Mouse (Mus musculus) erythroblast, embryonic 14.5 days (primary cell): Measurements from ENCODE around the gene Pde3a. TPM values are rescaled to one million over a fixed set of nuclear protein-coding genes. Genes with fewer than 3 reads are reported as not detected.

Experiments
- H3K27me3 ChIP-seq: 2 replicates; pipeline ENCODE4 v1.6.1; 2012; ENCODE audit warnings: inconsistent platforms; ENCODE audit not compliant: control insufficient read depth
- H3K36me3 ChIP-seq: 2 replicates; pipeline ENCODE4 v1.6.1; 2012; ENCODE audit warnings: mild to moderate bottlenecking, inconsistent platforms; ENCODE audit not compliant: control insufficient read depth
- H3K4me1 ChIP-seq: 2 replicates; pipeline ENCODE4 v1.6.1; 2012; ENCODE audit warnings: inconsistent platforms; ENCODE audit not compliant: control insufficient read depth
- H3K4me3 ChIP-seq: replicated peaks from 2 replicates; pipeline ENCODE3; 2012; ENCODE audit warnings: moderate library complexity, mild to moderate bottlenecking, inconsistent platforms
- H3K9me3 ChIP-seq: 2 replicates; pipeline ENCODE4 v1.6.1; 2012; ENCODE audit warnings: low read length, inconsistent platforms, mixed read lengths; ENCODE audit not compliant: control insufficient read depth
- GATA1 ChIP-seq: IDR thresholded peaks from 2 replicates; pipeline ENCODE4 v1.6.1; 2012; ENCODE audit warnings: low read length, inconsistent platforms, mixed read lengths
- TAL1 ChIP-seq: IDR thresholded peaks from 3 replicates; pipeline ENCODE4 v1.6.1; 2012; ENCODE audit warnings: low read length, inconsistent platforms, mixed read lengths
- polyA plus RNA-seq: library from polyadenylated mRNA; stranded (reverse); fragments of >175 nt; gene quantifications from 2 replicates; pipeline ENCODE4 v1.2.3, GENCODE M21; 2012

The Pde3a gene
- polyA plus RNA-seq, 1 experiment: not detected

DNA sequence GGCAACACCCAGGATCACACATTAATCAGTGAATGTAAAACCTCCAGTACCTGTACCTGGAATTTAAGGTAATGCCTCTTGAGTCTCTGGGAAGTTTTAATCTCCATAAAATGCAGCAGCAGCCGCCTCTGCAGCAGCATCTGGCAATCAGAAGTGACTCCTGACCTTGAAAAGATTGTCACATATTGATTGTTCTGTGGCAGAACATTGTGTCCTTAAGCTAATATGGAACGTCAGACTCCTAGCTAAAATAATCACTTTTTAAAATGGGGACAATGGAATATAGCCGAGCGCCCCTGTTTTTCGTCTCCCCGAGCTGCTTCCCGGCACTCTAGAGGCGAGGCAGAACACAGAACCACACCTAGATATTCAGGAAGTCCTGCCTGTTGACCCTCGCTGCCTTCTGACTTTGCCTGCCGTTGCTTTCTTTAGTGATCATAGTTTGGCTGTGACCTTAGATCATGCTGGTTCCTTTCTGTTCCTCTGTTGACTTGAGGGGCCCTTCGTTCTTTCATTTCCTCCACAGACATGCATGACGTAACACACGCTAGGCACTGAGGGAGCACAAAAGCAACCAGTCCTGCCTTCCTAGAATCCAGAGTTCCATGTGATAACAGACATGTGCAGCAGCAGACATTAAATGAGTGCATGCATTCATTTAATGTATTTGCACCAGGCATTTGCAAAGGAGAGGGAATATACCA is 183.4 kb downstream of the Pde3a start:
- H3K4me1 ChIP-seq: no peaks in the 10 kb centered on the region
- H3K36me3 ChIP-seq: no peaks in the 10 kb centered on the region
- no peak overlapping the region for H3K4me3 ChIP-seq
- no peaks in the 10 kb centered on the region for H3K27me3 ChIP-seq
- TF ChIP-seq GATA1: no peak
- TF ChIP-seq TAL1: no peak
- H3K9me3 ChIP-seq: peaks cover 16% of the 10 kb centered on the region

DNA sequence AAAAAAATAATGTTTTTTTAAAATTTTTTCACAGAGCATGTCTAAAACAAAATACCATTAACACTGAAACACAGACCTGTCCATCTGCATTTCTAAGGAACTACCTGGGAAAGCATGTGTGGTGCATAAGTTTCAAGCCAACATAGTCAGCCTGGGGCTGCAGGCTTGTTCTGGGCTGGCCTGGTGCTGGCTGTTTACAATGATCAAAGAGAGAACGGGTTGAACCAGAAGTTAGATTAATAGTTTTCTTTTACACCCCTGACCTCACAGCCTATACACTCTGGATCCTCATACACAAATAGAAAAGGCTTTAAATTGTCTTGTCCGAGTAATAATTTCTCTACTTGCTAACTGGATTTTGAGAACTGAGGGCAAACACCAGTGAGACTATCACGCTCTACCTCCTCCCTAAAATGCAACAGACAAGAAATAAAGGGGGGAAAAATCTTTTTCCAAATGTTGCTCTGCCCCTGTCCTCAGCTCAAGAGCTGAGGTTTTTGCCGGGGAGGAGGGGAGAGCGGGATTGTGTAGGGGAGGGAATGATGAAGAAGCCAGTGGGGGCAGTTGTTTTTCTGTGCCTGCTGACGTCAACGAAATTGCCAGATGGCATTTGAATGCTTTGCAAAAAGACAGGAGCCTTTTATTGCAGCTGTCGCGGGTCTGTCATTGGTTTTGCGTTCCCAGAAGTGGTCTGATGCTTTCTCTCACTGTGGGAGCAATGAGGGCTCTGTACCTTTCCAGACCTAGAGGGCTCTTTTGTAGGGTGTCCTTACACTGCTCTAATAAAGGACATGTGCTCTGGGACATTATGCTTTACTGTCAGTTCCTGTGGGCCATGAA is 185.1 kb downstream of the Pde3a start:
- H3K9me3 ChIP-seq: peaks cover 19% of the 10 kb centered on the region
- no peaks in the 10 kb centered on the region for H3K36me3 ChIP-seq
- no peak overlapping the region for H3K4me3 ChIP-seq
- TF ChIP-seq GATA1 (no peak), TAL1 (no peak)
- H3K4me1 ChIP-seq: no peaks in the 10 kb centered on the region
- H3K27me3 ChIP-seq: no peaks in the 10 kb centered on the region

DNA sequence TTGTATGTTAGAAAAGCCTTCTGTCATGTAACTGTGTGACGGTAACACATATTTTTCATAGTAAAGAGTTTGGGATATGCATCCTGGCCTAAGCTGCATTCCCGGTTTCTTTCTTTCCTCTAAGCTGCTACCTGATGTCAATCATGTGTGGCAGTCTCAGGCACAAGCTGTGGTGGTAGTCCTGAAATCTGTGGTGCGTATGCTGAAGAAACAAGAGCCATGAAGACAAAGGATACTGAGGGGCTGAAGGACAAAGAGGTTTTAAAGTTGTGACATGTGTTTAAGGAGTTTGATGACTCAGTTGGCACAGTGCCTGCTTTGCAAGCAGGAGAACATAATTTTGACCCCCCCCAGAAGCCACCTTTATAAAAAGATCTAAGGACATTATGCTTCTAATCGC is 186.1 kb downstream of the Pde3a start:
- TF ChIP-seq GATA1: no peak
- no peak for TF ChIP-seq TAL1
- no peaks in the 10 kb centered on the region for H3K36me3 ChIP-seq
- H3K4me3 ChIP-seq: no peak overlapping the region
- H3K4me1 ChIP-seq: no peaks in the 10 kb centered on the region
- H3K27me3 ChIP-seq: no peaks in the 10 kb centered on the region
- H3K9me3 ChIP-seq: peaks cover 19% of the 10 kb centered on the region

DNA sequence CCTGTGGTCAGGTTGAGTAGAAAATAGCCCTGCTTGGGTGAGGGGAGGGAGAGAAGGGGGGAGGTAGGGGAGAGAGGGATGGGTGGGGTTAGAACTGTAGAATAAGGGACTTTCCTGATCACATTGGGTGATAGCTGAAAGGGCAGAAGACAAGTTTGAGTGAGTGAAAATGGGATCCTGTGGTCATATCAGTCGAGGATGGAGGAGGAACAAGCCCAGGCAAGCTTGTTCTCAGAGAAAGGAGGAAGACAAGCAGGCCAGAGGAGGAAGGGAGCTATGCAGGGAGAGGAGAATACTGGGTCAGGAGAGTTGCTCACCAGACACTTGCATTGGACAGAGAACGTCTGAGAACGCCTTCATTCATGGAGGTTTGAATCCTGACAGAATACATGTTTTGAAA is 190.9 kb downstream of the Pde3a start:
- Histone ChIP-seq H3K4me1 (no peaks in the 10 kb centered on the region), H3K9me3 (peaks cover 7% of the 10 kb centered on the region), H3K4me3 (no peak overlapping the region), H3K36me3 (no peaks in the 10 kb centered on the region), H3K27me3 (no peaks in the 10 kb centered on the region)
- TF ChIP-seq GATA1 (no peak), TAL1 (no peak)

DNA sequence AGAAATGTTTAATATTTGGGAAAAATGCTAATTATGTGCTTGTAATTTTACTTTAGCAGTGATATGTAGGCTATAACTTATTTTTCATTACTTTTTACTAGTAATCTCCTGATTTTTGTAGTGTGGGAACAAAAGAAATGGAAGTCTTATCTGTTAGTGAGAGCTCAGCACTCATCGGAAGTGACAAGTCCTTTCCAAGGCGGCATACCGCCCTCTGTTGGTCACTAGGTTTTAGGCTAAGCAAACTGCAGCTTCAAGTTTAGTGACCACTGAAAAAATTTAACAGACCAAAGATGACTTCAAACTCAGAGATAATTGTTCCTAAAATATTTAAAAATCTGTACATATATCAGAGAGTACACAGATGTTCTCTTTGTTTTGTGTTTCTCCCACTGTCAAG is 198.5 kb downstream of the Pde3a start:
- no peaks in the 10 kb centered on the region for H3K27me3 ChIP-seq
- no peaks in the 10 kb centered on the region for H3K9me3 ChIP-seq
- H3K4me1 ChIP-seq: no peaks in the 10 kb centered on the region
- no peaks in the 10 kb centered on the region for H3K36me3 ChIP-seq
- no peak for TF ChIP-seq GATA1
- no peak for TF ChIP-seq TAL1
- H3K4me3 ChIP-seq: no peak overlapping the region

DNA sequence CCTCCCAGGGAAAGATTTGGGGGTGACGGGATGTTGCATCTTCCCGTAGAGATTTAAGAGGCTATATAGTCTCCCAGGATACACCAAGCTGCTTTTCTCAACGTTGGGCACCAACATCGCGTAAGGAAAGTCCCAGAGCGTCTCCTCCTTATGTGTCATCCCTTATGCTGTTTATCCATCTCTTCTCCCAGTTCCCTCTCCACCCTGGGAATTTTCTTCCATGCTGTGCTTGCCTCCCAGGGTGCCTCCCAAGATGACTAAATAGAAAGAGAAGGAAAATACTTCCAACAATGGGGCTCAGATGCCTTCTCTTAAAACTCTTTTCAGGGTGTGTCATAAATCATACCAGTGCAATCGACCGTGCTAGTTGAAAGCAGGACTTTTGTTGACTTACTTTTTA is 199.8 kb downstream of the Pde3a start:
- Histone ChIP-seq H3K9me3 (no peaks in the 10 kb centered on the region), H3K36me3 (no peaks in the 10 kb centered on the region), H3K4me3 (no peak overlapping the region), H3K4me1 (no peaks in the 10 kb centered on the region), H3K27me3 (no peaks in the 10 kb centered on the region)
- no peak for TF ChIP-seq GATA1
- no peak for TF ChIP-seq TAL1

DNA sequence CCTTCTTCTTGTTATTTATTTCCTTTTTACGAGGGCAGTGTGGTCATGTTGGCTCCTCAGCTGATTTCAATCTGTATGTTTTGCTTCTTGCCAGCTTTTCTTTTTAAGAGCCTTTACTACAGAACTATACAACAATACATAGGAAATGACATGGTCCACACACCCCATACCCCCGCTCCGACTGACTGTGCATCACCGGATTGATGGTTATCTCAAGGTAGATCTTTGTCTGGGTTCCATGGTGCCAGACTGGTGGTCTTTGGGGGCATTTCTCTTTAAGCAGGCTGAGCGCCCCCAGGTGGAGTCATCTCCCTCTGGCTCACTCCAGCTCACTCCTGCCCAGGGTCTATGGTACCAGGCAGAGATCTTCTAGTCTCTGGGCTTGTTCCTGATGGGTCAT is 206.3 kb downstream of the Pde3a start:
- Histone ChIP-seq H3K36me3 (no peaks in the 10 kb centered on the region), H3K4me1 (no peaks in the 10 kb centered on the region), H3K27me3 (no peaks in the 10 kb centered on the region), H3K9me3 (peaks cover 2% of the 10 kb centered on the region; the same call in 1 of the 2 replicates), H3K4me3 (no peak overlapping the region)
- TF ChIP-seq GATA1: no peak
- no peak for TF ChIP-seq TAL1

DNA sequence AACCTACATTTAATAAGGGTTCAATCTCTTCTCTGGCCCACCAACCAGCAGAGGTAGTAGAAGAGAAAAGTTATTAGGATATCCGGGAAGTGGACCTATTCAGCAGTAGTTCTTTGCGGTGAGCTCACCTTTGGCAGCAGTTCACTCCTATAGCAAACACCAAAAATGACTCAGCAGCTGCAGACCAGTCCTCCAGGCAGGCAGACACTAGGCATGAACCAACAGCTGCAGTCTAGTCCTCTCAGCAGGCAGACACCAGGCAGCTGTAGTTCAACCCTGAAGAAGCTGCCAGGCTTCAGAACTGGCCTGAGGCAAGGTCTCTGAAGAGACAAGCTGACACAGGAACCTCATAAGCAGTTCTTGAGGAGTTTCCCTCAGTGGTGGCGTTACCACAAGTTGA is 207.5 kb downstream of the Pde3a start:
- H3K36me3 ChIP-seq: no peaks in the 10 kb centered on the region
- no peaks in the 10 kb centered on the region for H3K27me3 ChIP-seq
- H3K4me3 ChIP-seq: no peak overlapping the region
- H3K9me3 ChIP-seq: peaks cover 2% of the 10 kb centered on the region; the same call in 1 of the 2 replicates
- H3K4me1 ChIP-seq: no peaks in the 10 kb centered on the region
- TF ChIP-seq TAL1 (no peak), GATA1 (no peak)

DNA sequence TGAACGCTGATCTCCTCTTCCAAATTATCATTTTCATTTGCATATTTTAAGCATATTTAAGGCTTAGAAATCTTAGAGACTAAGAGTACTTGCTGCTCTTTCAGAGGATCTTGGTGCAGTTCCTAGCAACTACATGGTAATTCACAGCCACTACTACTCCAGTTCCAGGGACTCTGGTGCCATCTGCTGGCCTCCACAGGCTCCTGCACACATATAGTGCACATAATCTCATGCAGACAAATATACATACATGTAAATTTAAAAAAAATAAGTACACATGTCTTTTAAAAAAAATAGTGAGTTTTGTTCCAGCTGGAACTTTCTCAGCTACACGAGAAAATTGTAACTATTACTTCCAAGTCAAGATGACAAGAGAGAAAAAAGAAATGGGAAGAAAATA is 221.2 kb downstream of the Pde3a start:
- Histone ChIP-seq H3K4me1 (no peaks in the 10 kb centered on the region), H3K27me3 (no peaks in the 10 kb centered on the region), H3K9me3 (peaks cover 10% of the 10 kb centered on the region), H3K4me3 (no peak overlapping the region), H3K36me3 (no peaks in the 10 kb centered on the region)
- TF ChIP-seq GATA1 (no peak), TAL1 (no peak)
